Mouse (Mus musculus) MEL (cell line): ENCODE results near the gene Insl5. TPM values are rescaled to one million over a fixed set of nuclear protein-coding genes. Genes with fewer than 3 reads are reported as not detected.

Experiments
- DNase-seq: peaks from one replicate; pipeline ENCODE4 v3.0.0; 2011; ENCODE audit warnings: low read depth, low spot score
- H3K27ac ChIP-seq: 2 replicates; pipeline ENCODE4 v1.5.1; 2012; ENCODE audit warnings: low read depth, mild to moderate bottlenecking, control low read depth, low read length, moderate library complexity; ENCODE audit not compliant: control insufficient read depth
- H3K27me3 ChIP-seq, 2 experiments: fragments of 150-350 bp in 1 of 2; sonication (generic) in 1 of 2; 2 replicates each; pipeline ENCODE4 v1.6.1; 2012; ENCODE audit warnings: low read length in 2 of 2, mild to moderate bottlenecking in 2 of 2, improper control_type of control experiment in 1 of 2, moderate library complexity in 1 of 2; ENCODE audit not compliant: insufficient read depth in 2 of 2, control insufficient read depth in 1 of 2
- H3K36me3 ChIP-seq, 2 experiments: 2 replicates each; pipeline ENCODE4 v1.6.1; 2012 to 2014; ENCODE audit warnings: low read length in 2 of 2, improper control_type of control experiment in 1 of 2, inconsistent platforms in 1 of 2, mild to moderate bottlenecking in 1 of 2; ENCODE audit not compliant: insufficient read depth in 2 of 2, control insufficient read depth in 1 of 2
- H3K4me1 ChIP-seq, 2 experiments: fragments of 150-350 bp in 1 of 2; sonication (generic) in 1 of 2; 2 replicates each; pipeline ENCODE4 v1.6.1; 2012; ENCODE audit warnings: low read length in 2 of 2, improper control_type of control experiment in 1 of 2, mild to moderate bottlenecking in 1 of 2; ENCODE audit not compliant: insufficient read depth in 2 of 2, control insufficient read depth in 1 of 2
- H3K4me3 ChIP-seq, 2 experiments: fragments of 150-350 bp in 1 of 2; sonication (generic) in 1 of 2; 2 replicates each; pipeline ENCODE4 v1.5.1; 2012; ENCODE audit warnings: low read depth in 2 of 2, low read length in 2 of 2, mild to moderate bottlenecking in 2 of 2, moderate library complexity in 2 of 2, control low read depth in 1 of 2, improper control_type of control experiment in 1 of 2; ENCODE audit not compliant: control insufficient read depth in 1 of 2, insufficient read depth in 1 of 2
- H3K79me2 ChIP-seq: 2 replicates; pipeline ENCODE4 v1.6.1; 2012; ENCODE audit warnings: mild to moderate bottlenecking, low read length, moderate library complexity; ENCODE audit not compliant: control insufficient read depth, poor library complexity, insufficient read depth
- H3K9ac ChIP-seq: 2 replicates; pipeline ENCODE4 v1.6.1; 2012; ENCODE audit warnings: low read depth, mild to moderate bottlenecking, control low read depth, low read length, moderate library complexity; ENCODE audit not compliant: control insufficient read depth, poor library complexity, severe bottlenecking
- H3K9me3 ChIP-seq: fragments of 150-350 bp; sonication (generic); replicated peaks from 2 replicates; pipeline ENCODE4 v1.6.1; 2012; ENCODE audit warnings: mild to moderate bottlenecking, low read length, improper control_type of control experiment, moderate library complexity; ENCODE audit not compliant: insufficient read depth
- CHD1 ChIP-seq: IDR thresholded peaks from 2 replicates; pipeline ENCODE4 v1.6.1; 2012; ENCODE audit warnings: low read depth, mild to moderate bottlenecking, inconsistent platforms, low read length, improper control_type of control experiment
- CHD2 ChIP-seq: IDR thresholded peaks from 2 replicates; pipeline ENCODE4 v1.6.1; 2011; ENCODE audit warnings: low read length, improper control_type of control experiment
- CTCF ChIP-seq, 3 experiments: IDR thresholded peaks in 2 of 3; conservative IDR thresholded peaks in 1 of 3; 2 replicates each; pipeline ENCODE4 v1.5.1; 2011 to 2012; ENCODE audit warnings: low read length in 3 of 3, low read depth in 2 of 3, mild to moderate bottlenecking in 2 of 3, improper control_type of control experiment in 1 of 3, inconsistent platforms in 1 of 3, mixed read lengths in 1 of 3, moderate library complexity in 1 of 3; ENCODE audit not compliant: control insufficient read depth in 1 of 3, insufficient read depth in 1 of 3, poor library complexity in 1 of 3, severe bottlenecking in 1 of 3
- ELF1 ChIP-seq: IDR thresholded peaks from 2 replicates; pipeline ENCODE4 v1.6.1; 2014; ENCODE audit warnings: low read depth, mild to moderate bottlenecking, inconsistent platforms, low read length, improper control_type of control experiment, moderate library complexity
- GABPA ChIP-seq: IDR thresholded peaks from 2 replicates; pipeline ENCODE4 v1.6.1; 2012; ENCODE audit warnings: low read depth, mild to moderate bottlenecking, inconsistent platforms, low read length, improper control_type of control experiment, moderate library complexity
- HCFC1 ChIP-seq: IDR thresholded peaks from 2 replicates; pipeline ENCODE4 v1.6.1; 2012; ENCODE audit warnings: low read depth, mild to moderate bottlenecking, inconsistent platforms, low read length, improper control_type of control experiment, moderate library complexity
- JUND ChIP-seq: IDR thresholded peaks from 2 replicates; pipeline ENCODE4 v1.6.1; 2011; ENCODE audit warnings: low read depth, mild to moderate bottlenecking, improper control_type of control experiment, low read length
- KAT2A ChIP-seq: conservative IDR thresholded peaks from 2 replicates; pipeline ENCODE4 v1.6.1; 2012; ENCODE audit warnings: low read depth, low read length, improper control_type of control experiment, inconsistent platforms
- MAX ChIP-seq: IDR thresholded peaks from 2 replicates; pipeline ENCODE4 v1.6.1; 2011; ENCODE audit warnings: low read length, improper control_type of control experiment
- MYC ChIP-seq: IDR thresholded peaks from 2 replicates; pipeline ENCODE4 v1.6.1; 2011; ENCODE audit warnings: low read depth, mild to moderate bottlenecking, low read length, improper control_type of control experiment, moderate library complexity
- NELFE ChIP-seq: IDR thresholded peaks from 2 replicates; pipeline ENCODE4 v1.6.1; 2011; ENCODE audit warnings: low read depth, low read length, improper control_type of control experiment
- NRF1 ChIP-seq: IDR thresholded peaks from 2 replicates; pipeline ENCODE4 v1.6.1; 2014; ENCODE audit warnings: low read depth, mild to moderate bottlenecking, inconsistent platforms, low read length, improper control_type of control experiment, moderate library complexity; ENCODE audit not compliant: poor library complexity, insufficient read depth, severe bottlenecking
- POLR2AphosphoS5 ChIP-seq: IDR thresholded peaks from 2 replicates; pipeline ENCODE4 v1.6.1; 2012; ENCODE audit warnings: low read depth, borderline replicate concordance, mild to moderate bottlenecking, inconsistent platforms, low read length, moderate library complexity, mixed read lengths
- RAD21 ChIP-seq: IDR thresholded peaks from 2 replicates; pipeline ENCODE4 v1.6.1; 2011; ENCODE audit warnings: mild to moderate bottlenecking, low read depth, low read length, improper control_type of control experiment
- RCOR1 ChIP-seq: IDR thresholded peaks from 2 replicates; pipeline ENCODE4 v1.6.1; 2012; ENCODE audit warnings: low read depth, mild to moderate bottlenecking, inconsistent platforms, low read length, improper control_type of control experiment
- SIN3A ChIP-seq: IDR thresholded peaks from 2 replicates; pipeline ENCODE4 v1.6.1; 2012; ENCODE audit warnings: low read length, improper control_type of control experiment, inconsistent platforms
- TAL1 ChIP-seq: IDR thresholded peaks from 2 replicates; pipeline ENCODE4 v1.6.1; 2012; ENCODE audit warnings: mild to moderate bottlenecking, inconsistent platforms, low read length, moderate library complexity, mixed read lengths
- UBTF ChIP-seq: IDR thresholded peaks from 2 replicates; pipeline ENCODE4 v1.6.1; 2012; ENCODE audit warnings: low read depth, mild to moderate bottlenecking, inconsistent platforms, low read length, improper control_type of control experiment, moderate library complexity, borderline replicate concordance; ENCODE audit not compliant: insufficient read depth
- USF1 ChIP-seq: IDR thresholded peaks from 2 replicates; pipeline ENCODE4 v1.6.1; 2014; ENCODE audit warnings: low read depth, mild to moderate bottlenecking, inconsistent platforms, low read length, improper control_type of control experiment, moderate library complexity
- ZC3H11A ChIP-seq: IDR thresholded peaks from 2 replicates; pipeline ENCODE4 v1.6.1; 2012; ENCODE audit warnings: low read depth, mild to moderate bottlenecking, inconsistent platforms, low read length, improper control_type of control experiment
- polyA plus RNA-seq, 2 experiments: library from polyadenylated mRNA; stranded (reverse) in 1 of 2; unstranded in 1 of 2; fragments of >175 nt in 1 of 2; fragments of >200 nt in 1 of 2; gene quantifications; 2 replicates each; pipeline versions ENCODE4 v1.2.1 to v1.2.4; 2012; ENCODE audit warnings: low replicate concordance in 2 of 2, low read depth in 1 of 2; ENCODE audit not compliant: insufficient read length in 2 of 2, insufficient read depth in 1 of 2, missing spikeins in 1 of 2
- total RNA-seq: library from RNA; depleted of rRNA; stranded (reverse); fragments of 300-350 nt; gene quantifications from 2 replicates; pipeline ENCODE4 v1.2.3, GENCODE M21; 2012

Gene Insl5
- total and polyA plus RNA-seq, 3 experiments: not detected

DNA sequence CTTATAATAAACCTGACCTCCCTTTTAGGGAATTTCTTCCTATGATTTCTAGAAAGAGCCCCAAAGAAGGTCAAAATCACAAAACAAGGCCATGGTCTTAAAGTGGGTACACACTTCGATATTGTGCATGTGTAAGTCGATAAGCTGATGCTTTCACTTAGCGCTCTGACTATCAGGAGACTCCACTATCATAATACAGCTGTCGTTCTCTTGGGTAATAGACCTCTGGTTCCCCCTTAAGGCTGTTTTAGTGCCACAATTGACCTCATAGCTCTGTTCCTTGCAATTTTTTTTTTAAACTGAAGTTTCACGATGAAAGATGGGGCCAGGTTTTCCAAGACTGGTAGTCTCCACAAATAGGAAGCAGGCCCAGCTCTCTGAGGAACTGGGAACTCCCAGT is 47.3 kb downstream of the Insl5 start:
- Histone ChIP-seq H3K79me2 (no peaks in the 10 kb centered on the region), H3K36me3 (no peaks in the 10 kb centered on the region), H3K9me3 (no peaks in the 10 kb centered on the region), H3K4me3 (no peak overlapping the region), H3K27me3 (peaks cover 0 to 2% of the 10 kb centered on the region in 2 experiments; a peak in 1 of 4 replicates), H3K9ac (no peak overlapping the region), H3K4me1 (no peaks in the 10 kb centered on the region), H3K27ac (no peak overlapping the region)
- no peak for DNase-seq
- no peak for TF ChIP-seq ELF1
- no peak for TF ChIP-seq JUND
- no peak for TF ChIP-seq UBTF
- TF ChIP-seq MAX: no peak
- TF ChIP-seq NRF1: no peak
- no peak for TF ChIP-seq USF1
- TF ChIP-seq ZC3H11A: no peak
- TF ChIP-seq HCFC1: no peak
- TF ChIP-seq MYC: no peak
- no peak for TF ChIP-seq CHD2
- no peak for TF ChIP-seq CHD1
- TF ChIP-seq SIN3A: no peak
- no peak for TF ChIP-seq CTCF (IDR thresholded peaks at IDR 0.05 in 2 of 3, conservative IDR thresholded peaks at IDR 0.05 in 1 of 3; ENCODE audit: control insufficient read depth in 1 of 3, insufficient read depth in 1 of 3, low read depth in 2 of 3, low read length in 3 of 3, poor library complexity in 1 of 3, severe bottlenecking in 1 of 3)
- TF ChIP-seq KAT2A: no peak
- no peak for TF ChIP-seq GABPA
- no peak for TF ChIP-seq RCOR1
- no peak for TF ChIP-seq POLR2AphosphoS5
- TF ChIP-seq TAL1: no peak
- no peak; the same call in none of the 2 replicates for TF ChIP-seq RAD21

DNA sequence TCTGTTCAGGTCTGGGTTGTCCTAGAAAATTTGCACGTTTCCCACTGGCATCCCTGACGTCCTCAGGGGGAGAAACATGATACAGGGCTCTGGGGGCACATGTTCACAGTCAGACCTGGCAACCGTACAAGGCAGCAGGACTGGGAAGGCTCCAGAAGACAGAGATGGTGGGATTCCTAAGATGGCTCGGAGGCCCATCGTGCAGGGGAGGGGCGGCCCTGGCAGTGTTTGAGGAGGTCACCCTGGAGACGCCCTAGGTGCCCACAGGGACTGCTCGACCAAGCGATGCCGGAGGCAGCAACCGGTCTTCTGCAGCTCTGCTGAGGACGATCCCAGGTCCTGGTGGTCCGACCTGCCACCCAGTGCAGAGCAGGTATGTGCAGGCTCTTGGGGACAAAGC is 48.2 kb downstream of the Insl5 start, which contains the start of gene Tctex1d1:
Gene Tctex1d1, plus strand, starts transcription at position 167 of the 400 bp plus-strand sequence.
- Histone ChIP-seq H3K79me2 (no peaks in the 10 kb centered on the region), H3K36me3 (no peaks in the 10 kb centered on the region), H3K9me3 (no peaks in the 10 kb centered on the region), H3K27ac (no peak within 1 kb of the TSS), H3K9ac (no peak within 1 kb of the TSS), H3K4me3 (no peak within 1 kb of the TSS), H3K4me1 (no peaks in the 10 kb centered on the region), H3K27me3 (no peaks in the 10 kb centered on the region; a peak in 1 of 4 replicates)
- no peak for TF ChIP-seq CHD2
- TF ChIP-seq NELFE: no peak
- TF ChIP-seq NRF1: no peak
- DNase-seq: no peak
